Mouse (Mus musculus) thymus, postnatal 14 days (tissue): ENCODE measurements around the gene Lin28b.

Experiments
- DNase-seq: peaks from one replicate; pipeline ENCODE4 v3.0.0; 2021

Lin28b gene

DNA sequence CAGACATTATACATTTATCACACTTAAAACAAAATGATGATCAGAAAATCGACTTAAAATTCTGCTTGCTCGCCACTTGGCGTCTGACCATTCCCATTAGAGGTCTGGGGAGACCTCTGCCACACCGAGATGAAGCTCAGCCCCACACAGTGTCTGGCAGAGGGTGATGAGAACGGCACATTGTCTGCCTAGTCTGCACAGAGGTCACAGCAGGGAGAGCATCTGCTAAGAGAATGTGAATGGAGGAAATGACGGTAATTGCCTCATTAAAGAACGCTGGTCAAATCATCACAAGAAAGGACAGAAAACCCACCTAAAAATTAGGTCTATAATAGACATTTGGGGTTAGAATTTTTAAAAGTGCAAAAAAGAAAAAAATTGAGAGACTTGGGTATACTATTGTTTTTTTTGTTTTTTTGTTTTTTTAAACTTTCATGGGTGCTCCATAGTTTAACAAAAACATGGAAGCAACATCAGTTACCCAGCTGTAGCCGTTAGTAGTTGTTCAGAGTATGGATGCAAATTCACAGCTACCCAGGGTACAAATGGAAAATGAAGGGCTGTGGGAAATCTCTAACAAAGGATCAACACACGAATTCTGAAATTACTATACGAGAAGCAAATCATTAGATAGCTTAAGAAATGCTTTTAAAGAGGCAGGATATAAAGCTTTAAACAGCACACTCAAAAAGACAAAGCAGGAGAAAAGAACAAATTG is 75.4 kb downstream of the Lin28b start:
- DNase-seq = no peak

DNA sequence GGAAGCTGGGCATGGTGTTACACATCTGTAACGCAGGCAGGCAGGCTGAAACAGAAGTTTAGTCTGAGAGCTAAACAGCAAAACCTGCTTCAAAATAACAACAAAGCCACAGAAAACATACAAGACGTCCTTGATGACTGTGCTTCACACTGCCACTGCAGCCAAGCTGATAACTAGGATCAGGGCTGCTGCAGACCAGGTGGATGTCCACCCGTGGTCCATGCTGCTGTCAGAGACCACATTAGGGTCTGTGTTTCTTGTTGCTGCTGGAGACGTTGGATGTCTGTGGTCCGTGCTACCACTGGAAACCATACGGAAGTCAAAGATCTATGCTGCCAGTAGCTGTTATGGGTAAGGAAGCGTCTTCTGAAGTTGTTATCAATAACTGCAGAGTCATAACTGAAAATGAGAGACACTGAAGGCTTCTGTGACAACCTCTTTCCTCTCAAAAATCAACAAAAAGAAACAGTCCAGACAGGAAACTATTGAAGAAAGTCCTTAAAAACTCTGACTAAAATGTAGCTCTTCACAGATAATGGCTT is 86.4 kb downstream of the Lin28b start:
- no peak for DNase-seq

DNA sequence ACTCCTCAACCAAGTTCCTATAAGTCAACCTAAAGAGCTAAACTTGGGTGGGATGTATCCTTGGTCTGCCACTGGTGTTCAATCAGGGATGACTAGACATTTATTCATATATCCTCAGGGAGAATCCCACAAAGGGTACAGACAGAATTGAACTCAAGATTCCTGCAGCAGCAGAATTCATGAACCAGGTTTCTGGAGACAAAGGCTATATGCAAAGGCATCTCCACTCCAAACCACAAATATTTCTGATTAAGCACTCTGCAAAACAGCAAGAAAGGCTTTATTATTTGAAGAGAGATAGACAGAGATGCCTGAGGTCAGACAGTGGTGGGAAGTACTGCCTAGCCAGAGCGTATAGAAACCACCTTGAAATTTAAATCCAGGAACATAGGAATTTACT is 88.0 kb downstream of the Lin28b start:
- no peak for DNase-seq

DNA sequence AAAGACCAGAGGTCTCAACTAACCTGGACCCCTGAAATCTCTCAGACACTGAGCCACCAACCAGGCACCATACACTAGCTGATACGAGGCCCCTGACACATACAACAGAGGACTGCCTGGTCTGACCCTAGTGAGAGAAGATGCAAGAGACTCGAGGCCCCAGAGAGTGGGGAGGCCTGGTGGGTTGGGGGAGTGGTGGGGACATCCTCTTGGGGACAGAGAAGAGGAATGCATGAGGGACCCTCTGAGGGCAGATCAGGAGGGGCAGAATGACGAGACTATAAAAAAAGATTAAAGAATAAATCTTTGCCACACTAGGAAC is 103.6 kb downstream of the Lin28b start:
- no peak for DNase-seq

DNA sequence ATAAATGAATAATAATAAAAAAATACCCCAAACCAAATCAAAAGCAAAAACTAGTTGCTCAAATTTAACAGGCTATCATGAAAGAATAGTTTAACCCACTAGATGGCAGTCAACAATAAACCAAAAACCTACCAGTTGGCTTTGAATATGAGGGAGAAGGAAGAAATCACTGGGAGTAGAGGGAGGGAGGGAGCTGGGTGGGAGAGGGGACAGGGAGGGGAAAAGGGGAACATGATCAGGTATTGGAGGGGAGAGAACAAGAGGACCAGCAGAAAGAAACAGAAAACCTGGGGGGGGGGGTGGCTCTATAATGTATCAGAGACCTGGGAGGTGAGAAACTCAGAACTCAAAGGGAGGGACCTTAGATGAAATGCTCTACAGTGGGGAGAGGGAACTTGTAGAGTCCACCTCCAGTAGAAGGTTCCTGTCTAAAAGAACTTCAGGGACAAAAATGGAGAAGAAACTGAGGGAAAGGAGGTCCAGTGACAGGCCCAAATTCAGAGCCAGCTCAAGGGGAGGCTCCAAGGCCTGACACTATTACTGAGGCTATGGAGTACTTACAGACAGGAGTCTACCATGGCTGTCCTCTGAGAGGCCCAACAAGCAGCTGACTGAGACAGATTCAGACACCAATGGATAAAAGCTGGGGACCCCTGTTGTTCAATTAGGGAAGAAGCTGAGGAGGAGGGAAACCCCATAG is 104.1 kb downstream of the Lin28b start:
- DNase-seq = no peak

DNA sequence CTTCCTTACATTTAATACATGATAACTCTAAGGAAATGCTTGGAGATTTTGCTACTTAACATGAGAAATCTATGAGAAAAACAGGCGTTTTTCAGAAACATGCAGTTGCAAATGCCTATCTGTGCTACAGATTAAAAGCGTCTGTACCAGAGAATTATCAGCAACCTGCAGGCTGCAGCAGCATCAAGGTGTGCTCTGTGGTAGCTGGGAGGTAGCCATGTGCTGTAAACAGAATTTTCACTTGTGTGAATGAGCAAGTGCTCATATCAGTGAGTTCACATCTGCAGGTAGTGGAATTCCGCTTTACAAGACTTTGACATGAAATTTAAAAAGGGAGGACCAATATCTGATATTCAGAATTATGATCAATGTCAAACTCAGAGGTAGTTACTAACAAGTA is 107.9 kb downstream of the Lin28b start:
- DNase-seq = no peak

DNA sequence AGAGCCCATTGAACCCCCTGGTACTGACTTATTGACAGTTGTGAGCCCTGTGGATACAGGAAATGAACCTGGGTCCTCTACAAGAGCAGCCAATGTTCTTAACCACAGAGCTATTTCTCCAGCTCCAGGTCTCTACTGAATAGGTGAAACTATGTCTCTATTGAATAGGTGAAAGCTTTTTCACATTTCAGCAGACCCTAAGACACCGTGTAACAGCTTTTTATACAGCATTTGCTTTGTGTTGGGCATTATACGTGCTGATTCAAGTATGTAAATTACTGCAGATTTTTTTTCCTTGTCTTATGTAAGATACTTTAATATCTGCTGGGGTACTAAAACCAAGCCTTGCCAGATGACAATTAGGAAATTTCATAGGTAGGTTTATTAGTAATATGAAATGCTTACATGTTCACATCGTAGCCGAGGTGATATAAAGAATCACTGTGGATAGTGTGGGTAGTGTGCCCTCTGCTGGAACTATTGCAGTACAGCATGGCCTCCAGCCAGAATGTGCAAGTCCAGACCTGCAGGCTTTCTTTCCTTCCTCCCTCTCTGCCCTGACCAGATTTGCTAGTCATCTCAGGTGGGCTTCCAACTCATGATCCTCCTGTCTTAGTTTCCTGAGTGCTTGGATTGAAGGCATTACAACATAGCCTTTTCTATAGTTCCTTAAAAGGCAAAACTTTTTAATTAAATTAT is 113.1 kb downstream of the Lin28b start:
- peak; percentile 56 for DNase-seq

DNA sequence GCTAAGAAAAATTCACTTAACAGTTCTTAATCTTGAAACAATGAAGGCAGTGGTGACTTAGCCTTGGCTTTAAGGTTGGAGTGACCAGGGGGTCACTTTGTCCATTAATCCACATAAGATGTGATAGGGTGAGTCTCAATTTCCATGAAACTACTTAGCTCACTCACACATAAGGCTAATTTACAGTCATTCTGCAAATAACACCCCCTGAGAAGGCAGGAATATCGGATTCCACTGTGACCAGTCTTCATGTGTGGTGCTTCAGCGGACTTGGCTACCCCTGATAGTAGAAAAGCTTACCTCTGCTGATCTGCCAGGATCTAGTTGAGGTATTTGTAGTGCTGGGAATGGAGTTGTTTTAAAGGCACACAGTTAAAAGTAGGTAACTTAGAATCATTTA is 115.7 kb downstream of the Lin28b start:
- DNase-seq = no peak

DNA sequence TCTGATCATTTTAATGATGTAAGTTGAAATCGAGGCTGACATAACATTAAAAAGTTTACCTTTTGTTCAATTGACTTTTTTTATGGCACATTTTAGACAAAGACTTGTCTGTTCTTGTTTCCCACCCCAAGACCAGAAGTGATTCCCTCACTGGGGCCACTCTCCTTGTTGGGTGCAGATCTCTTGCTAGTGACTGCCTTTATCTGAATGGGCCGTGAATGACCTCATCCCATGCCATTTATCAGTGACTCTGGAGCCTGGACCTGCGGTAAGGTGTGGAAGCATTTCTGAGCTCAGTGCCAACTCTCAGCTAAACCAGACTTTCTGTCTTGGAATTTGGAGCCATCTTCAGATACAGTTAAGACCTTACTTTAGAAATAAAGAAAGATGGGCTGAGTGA is 116.6 kb downstream of the Lin28b start:
- DNase-seq = no peak

DNA sequence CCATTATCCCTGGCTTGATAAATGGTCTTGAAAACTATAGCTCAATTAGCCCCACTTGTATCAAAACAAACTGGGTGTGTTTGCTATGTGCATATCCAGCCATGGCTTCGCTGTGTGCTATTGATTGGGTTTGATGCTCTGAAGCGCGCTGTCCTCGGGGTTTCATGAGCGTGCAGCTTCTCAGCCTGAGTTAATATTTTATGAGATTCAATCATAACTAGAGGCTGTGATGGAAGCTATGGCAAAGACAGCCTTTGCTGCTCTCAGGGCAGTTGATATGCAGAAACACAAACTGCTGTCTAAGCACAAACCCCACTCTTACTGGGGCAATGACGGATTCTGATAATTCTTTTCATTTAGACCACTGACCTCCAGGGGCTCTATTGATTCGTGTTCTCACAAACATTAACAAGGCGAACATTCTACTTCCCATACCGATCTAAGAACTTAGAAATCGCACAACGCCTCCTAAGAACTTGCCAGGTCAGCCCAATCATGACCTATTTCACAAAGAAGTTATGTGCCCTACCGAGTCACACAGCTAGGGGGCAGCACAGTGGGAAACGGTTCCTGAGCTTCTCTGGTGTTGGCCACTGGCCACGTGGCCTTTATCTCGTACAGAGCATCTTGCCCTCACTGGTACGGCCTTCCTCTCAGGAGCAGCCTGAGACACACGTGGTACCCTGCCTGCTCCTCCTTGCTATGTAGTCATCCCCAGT is 119.0 kb downstream of the Lin28b start:
- no peak for DNase-seq

DNA sequence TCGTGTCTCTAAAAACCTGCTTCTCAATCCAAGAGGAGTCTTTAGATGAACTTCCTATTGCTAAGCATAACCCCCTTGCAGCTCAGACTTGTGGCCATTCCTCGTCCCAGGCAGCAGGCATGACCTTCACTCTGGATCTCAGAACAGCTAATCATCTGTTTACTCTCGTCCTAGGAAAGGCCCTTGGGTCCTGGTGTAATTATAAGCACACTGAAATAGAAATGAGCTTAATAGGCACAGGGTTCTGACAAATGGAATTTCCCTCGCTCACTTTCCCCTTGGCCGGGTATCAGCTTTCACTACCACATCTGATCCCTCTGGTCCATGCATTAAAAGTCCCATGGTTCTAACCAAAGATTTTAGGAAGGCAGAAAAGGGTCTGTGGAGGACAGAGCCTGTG is 122.8 kb downstream of the Lin28b start:
- DNase-seq = no peak

DNA sequence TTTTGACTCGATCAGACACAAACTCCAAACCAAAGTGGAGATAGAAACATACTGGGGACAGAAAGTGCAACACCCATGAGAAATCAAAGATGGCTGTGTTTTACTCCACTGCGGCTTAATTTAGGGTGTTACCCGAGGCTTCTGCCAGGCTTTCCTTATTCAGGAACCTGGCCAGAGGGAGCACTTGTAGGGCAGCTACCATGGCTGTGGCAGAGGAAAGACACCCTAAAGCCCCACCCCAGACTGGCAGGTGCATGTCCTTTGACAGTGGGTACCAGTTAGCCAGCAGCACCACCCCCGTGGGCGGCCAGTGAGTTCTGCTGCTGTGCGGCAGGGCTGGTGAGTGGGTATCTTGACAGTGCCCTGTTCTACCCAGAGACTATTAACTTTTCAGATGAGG is 130.1 kb downstream of the Lin28b start:
- DNase-seq = no peak

DNA sequence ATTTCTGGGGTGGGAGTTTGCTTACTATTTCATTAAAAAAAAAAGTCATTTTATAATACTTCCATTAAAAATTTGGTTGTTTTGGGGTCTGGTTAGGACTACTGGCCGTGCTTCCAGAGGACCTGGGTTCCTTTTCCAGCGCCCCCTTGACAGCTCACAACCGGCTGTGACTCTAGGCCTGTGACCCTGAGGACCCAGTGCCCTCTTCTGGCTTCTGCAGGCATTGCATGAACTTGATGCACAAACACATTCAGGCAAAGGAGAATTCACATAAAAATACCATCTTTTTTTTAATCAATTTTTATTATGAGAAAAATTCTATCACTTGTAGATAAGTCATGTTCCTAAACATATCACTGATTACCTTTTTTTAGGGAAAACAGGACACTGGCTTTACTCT is 138.1 kb downstream of the Lin28b start:
- DNase-seq = peak; percentile 8

DNA sequence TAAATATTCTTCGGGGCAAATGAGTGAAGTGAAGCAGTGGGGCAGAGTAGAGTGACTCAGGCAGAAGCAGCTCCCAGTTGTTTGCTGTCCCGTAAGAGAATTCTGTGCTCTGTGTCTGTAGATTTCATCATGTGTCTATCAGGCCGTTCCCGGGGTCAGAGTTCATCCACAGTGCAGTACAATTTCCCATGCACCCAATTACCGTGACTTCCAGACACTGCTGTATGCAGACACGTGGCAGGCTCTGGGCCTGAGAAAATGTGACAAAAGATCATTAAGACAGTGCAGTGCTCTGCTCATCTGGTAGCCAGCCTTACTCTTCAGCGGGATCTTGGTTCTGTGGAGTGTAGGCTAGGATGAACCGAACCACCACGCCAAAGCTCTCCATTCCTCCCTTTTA is 141.0 kb downstream of the Lin28b start:
- DNase-seq = no peak

DNA sequence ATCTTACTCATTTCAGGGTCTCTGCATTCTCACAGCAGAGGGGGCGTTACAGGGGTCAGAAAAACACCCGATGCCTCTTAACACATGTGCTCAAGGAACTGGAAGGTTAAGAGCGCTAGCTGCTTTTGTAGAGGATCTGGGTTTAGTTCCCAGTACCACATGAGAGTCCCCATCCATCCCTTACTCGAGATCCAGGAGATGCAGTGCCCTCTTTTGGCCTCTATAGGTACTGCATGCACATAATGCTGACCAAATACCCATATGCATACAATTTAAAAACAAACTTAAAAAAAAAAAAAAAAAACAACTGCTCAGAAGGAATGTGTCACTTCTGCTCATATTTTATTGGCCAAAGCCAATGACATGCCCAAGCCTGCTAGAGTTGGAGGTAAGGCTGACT is 141.8 kb downstream of the Lin28b start:
- no peak for DNase-seq

DNA sequence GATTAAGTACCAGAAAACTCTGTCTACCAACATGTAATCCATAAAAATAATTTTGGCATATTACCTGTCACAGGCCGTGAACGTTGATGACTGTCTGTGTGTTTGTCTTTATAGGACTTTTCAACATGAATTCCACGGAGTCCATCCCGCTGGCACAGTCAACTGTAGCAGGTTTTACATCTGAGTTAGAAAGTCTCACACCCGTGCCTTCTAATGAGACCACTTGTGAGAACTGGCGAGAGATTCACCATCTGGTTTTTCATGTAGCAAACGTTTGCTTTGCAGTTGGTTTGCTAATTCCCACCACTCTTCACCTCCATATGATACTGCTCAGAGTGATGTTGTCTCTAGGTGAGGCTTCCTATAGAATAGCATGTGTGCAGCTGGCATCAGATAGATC is 147.1 kb downstream of the Lin28b start:
- no peak for DNase-seq

DNA sequence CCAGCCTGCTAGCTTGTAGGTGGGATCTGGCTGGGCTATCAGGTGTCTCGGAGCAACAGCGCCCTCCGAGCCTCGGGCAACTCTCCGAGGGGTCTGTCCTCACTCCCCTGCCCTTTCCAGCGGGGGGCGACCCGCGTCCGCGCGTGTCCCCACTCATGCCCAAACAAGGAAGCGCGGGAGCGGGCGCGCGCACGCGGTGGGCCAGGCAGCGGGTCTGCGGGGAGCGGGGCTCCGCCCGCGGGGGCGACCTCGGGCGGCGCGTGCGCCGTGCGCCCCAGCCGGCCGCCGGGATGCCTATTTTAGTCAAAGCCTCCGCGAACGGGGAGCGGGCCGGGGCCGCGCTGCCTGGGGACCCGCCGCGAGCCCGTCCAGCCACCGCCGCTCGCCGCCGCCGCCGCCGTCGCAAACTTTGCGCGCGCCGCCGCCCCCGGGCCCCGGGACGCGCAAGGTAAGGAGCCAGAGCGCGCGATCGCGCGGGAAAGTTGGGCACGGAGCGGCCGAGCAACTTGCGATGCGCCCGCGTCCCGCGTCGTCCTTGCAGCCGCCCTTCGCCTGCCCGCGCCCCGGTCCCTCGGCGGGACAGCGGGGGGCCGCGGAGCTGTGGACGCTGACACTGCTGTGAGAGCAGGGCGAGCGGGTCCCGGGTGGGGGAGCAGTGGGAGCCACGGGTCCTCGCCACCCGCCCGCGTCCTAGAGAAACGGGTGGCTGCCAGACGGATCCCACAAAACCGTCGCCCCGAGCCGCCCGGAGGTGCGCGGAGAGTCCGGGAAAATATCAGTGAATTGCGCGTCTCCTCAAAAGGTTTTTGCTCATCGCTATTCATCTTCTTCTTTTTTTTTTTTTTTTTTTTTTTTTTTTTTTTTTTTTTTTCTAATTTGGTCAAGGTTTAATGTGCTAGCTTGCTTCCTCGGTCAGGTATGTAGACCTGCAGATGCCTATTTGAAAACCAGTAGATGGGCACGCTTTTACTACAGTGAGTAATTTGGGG is 150.5 kb downstream of the Lin28b start, which contains the start of gene Bves:
Gene Bves (plus strand): TSS at position 339 of the 989 bp plus-strand sequence.
- peak; percentile 29 for DNase-seq

DNA sequence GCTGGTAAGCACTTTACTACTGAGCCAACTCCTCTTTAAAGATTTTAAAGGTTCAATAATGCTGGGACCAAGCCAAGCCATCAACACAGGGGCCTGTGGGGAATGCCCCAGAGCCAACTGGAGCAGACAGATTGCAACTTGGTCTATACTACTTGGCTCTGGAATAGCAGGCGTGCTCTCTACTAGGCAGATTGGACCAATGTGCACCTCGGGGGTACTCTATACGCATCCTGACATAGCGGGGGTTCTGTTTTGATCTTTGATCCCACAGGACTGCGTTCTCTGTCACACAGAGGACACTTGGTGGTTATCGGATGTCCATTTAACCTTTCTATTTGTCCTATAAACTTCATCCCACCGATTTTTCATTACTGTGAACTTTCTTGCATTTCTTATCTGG is 151.3 kb downstream of the Lin28b start:
- no peak for DNase-seq

DNA sequence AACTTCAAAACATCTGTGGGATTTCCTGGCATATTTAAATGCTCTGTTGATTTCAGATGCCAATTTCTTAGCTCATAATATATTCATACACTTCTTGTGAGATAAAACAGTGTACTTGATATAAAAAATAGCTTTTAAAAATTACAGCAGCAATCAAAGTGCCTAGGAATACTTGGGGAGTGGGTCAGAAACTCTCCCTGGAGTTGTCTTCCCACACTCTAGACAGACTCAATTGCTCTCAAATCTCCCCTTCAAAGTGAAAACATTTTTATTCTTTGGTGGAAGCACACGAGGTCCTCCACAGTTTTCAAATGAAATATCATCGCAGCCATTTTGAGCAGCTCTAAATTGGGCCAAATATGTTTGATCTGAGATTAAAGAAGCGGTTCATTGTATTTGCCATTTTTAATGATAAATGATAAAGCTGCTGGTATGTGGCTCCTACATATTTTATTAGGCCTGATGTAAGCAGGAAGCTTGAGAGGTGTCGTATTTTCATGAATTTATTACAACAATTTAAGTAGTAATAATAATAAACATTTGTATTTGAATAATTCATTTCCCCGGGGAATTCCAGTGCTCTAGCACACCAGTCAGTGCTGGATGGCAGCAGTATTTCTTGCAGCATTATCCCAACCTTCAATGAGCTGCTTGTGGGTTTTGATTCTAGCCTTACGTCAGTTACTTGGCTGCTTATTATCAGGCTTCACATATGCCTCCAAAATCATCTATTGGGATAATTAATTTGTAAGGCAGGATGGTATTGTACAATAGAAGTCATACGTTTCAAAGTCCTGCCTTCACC is 157.8 kb downstream of the Lin28b start:
- no peak for DNase-seq
